Mouse (Mus musculus) erythroblast, embryonic 14.5 days (primary cell): ENCODE results near the gene Erc2. TPM values are rescaled to one million over a fixed set of nuclear protein-coding genes. Genes with fewer than 3 reads are reported as not detected.

ENCODE experiments used
- H3K27me3 ChIP-seq: 2 replicates; pipeline ENCODE4 v1.6.1; 2012; ENCODE audit warnings: inconsistent platforms; ENCODE audit not compliant: control insufficient read depth
- H3K36me3 ChIP-seq: 2 replicates; pipeline ENCODE4 v1.6.1; 2012; ENCODE audit warnings: mild to moderate bottlenecking, inconsistent platforms; ENCODE audit not compliant: control insufficient read depth
- H3K4me1 ChIP-seq: 2 replicates; pipeline ENCODE4 v1.6.1; 2012; ENCODE audit warnings: inconsistent platforms; ENCODE audit not compliant: control insufficient read depth
- H3K4me3 ChIP-seq: replicated peaks from 2 replicates; pipeline ENCODE3; 2012; ENCODE audit warnings: moderate library complexity, mild to moderate bottlenecking, inconsistent platforms
- H3K9me3 ChIP-seq: 2 replicates; pipeline ENCODE4 v1.6.1; 2012; ENCODE audit warnings: low read length, inconsistent platforms, mixed read lengths; ENCODE audit not compliant: control insufficient read depth
- GATA1 ChIP-seq: IDR thresholded peaks from 2 replicates; pipeline ENCODE4 v1.6.1; 2012; ENCODE audit warnings: low read length, inconsistent platforms, mixed read lengths
- TAL1 ChIP-seq: IDR thresholded peaks from 3 replicates; pipeline ENCODE4 v1.6.1; 2012; ENCODE audit warnings: low read length, inconsistent platforms, mixed read lengths
- polyA plus RNA-seq: library from polyadenylated mRNA; stranded (reverse); fragments of >175 nt; gene quantifications from 2 replicates; pipeline ENCODE4 v1.2.3, GENCODE M21; 2012

The Erc2 gene
- polyA plus RNA-seq, 1 experiment = not detected

DNA sequence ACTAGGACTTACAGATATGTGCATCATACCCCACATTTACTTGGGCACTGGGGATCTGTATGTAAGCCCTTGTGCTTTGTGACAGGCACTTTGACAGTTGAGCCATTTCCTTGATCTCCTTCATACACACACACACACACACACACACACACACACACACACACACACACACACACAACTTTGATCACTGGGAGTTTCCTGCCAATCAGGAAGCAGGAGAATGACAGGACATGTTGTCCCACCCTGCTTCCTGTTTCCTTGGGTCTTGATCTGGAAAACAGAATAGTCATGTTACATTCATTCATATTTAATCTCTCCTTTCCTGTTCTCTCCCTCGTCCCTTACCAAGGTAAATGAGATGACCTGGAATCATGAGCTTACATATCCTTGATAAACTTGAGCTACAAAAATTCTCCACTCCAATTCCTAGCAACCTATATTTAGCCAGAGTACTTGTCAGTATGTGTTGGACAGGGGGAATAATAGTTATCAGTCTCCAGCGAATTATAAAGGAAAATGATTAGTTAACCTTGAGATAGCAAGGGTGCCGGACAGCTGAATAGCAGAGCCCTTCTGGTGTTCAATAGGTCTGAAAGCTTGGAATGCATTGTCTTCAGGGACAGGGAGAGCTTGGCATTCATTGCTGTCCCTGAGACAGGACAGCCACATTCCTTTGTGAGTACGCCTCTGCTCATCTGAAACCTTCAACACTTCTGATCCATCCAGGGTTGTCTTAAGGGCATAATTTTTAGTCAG is 559.0 kb downstream of the Erc2 start:
- Histone ChIP-seq H3K9me3 (no peaks in the 10 kb centered on the region), H3K4me3 (no peak overlapping the region), H3K27me3 (no peaks in the 10 kb centered on the region), H3K4me1 (no peaks in the 10 kb centered on the region), H3K36me3 (no peaks in the 10 kb centered on the region)
- no peak for TF ChIP-seq TAL1
- no peak for TF ChIP-seq GATA1

DNA sequence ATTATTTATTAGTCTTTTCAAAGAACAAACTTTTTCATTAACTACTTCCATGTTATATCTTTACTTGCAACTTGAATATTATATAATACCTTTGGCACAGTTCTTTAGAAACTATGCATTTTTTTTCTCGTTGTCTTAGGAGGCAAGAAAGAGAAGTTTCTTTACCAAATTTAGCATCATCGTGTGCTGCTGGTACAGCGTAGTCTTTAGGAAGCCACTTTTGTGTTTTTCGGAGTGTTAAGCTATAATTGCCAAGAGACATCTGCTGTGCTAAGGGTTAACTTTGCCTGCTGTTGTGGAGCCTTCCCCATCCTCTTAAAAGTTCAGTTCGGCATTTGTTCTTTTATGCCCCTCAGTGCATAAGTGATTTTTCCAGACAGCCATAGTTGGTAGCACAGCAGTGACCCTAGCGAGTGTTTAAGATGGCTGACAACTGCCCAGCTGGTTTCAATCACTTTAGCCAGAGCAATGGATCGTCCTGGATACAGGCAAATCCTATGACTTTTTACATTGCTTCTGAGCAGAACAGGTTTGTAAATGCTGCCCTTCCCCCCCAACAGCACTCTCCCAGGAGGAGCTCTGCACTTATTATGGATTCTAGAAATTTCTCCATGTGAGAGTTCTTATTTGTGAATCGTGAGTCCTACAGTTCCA is 570.6 kb downstream of the Erc2 start:
- no peaks in the 10 kb centered on the region for H3K9me3 ChIP-seq
- no peaks in the 10 kb centered on the region for H3K4me1 ChIP-seq
- H3K4me3 ChIP-seq = no peak overlapping the region
- TF ChIP-seq TAL1 (no peak), GATA1 (no peak)
- no peaks in the 10 kb centered on the region for H3K27me3 ChIP-seq
- H3K36me3 ChIP-seq = no peaks in the 10 kb centered on the region

GRCm38 (mm10) chr14:28203874-28204273 is 581.6 kb downstream of the Erc2 start:
- H3K4me1 ChIP-seq = no peaks in the 10 kb centered on the region
- no peaks in the 10 kb centered on the region; the same call in 1 of the 2 replicates for H3K9me3 ChIP-seq
- no peak overlapping the region for H3K4me3 ChIP-seq
- no peaks in the 10 kb centered on the region for H3K36me3 ChIP-seq
- no peaks in the 10 kb centered on the region for H3K27me3 ChIP-seq
- TF ChIP-seq TAL1 = no peak
- TF ChIP-seq GATA1 = no peak

- TF ChIP-seq TAL1 (no peak), GATA1 (no peak)
- no peak overlapping the region for H3K4me3 ChIP-seq
- H3K9me3 ChIP-seq = no peaks in the 10 kb centered on the region; the same call in 1 of the 2 replicates
- no peaks in the 10 kb centered on the region for H3K36me3 ChIP-seq
- no peaks in the 10 kb centered on the region for H3K4me1 ChIP-seq
- H3K27me3 ChIP-seq = no peaks in the 10 kb centered on the region
Observed at GRCm38 (mm10) chr14:28206303-28206702, 584.1 kb downstream of the Erc2 start.

GRCm38 (mm10) chr14:28225550-28225949 is 603.3 kb downstream of the Erc2 start:
- no peaks in the 10 kb centered on the region for H3K36me3 ChIP-seq
- H3K4me1 ChIP-seq = no peaks in the 10 kb centered on the region
- H3K27me3 ChIP-seq = no peaks in the 10 kb centered on the region
- no peak for TF ChIP-seq TAL1
- no peak for TF ChIP-seq GATA1
- peaks cover 4% of the 10 kb centered on the region; the same call in 1 of the 2 replicates for H3K9me3 ChIP-seq
- H3K4me3 ChIP-seq = no peak overlapping the region

DNA sequence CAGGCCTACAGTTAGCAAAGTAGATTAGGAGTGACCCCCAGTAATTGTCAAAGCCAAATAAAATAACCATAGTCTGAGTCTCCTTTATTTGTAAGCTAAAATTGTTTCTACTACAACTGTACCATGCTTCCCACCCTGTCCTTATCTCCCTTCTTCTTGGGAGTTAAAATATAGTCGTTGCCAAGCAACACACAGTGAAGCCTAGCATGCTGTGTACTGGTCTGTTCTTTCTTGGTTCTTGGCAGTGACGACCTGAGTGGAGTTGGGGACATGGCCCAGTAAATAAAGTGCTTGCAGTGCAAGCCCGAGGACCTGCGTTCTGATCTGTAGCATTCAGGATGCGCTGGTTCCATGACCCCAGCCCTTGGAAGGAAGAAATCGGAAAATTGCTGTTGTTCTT is 608.3 kb downstream of the Erc2 start:
- Histone ChIP-seq H3K9me3 (peaks cover 4% of the 10 kb centered on the region; the same call in 1 of the 2 replicates), H3K36me3 (no peaks in the 10 kb centered on the region), H3K27me3 (no peaks in the 10 kb centered on the region), H3K4me3 (no peak overlapping the region), H3K4me1 (no peaks in the 10 kb centered on the region)
- TF ChIP-seq GATA1 (no peak), TAL1 (no peak)

- TF ChIP-seq GATA1 = no peak
- TF ChIP-seq TAL1 = no peak
- no peaks in the 10 kb centered on the region for H3K4me1 ChIP-seq
Observed at GRCm38 (mm10) chr14:28231241-28231640, 609.0 kb downstream of the Erc2 start.

DNA sequence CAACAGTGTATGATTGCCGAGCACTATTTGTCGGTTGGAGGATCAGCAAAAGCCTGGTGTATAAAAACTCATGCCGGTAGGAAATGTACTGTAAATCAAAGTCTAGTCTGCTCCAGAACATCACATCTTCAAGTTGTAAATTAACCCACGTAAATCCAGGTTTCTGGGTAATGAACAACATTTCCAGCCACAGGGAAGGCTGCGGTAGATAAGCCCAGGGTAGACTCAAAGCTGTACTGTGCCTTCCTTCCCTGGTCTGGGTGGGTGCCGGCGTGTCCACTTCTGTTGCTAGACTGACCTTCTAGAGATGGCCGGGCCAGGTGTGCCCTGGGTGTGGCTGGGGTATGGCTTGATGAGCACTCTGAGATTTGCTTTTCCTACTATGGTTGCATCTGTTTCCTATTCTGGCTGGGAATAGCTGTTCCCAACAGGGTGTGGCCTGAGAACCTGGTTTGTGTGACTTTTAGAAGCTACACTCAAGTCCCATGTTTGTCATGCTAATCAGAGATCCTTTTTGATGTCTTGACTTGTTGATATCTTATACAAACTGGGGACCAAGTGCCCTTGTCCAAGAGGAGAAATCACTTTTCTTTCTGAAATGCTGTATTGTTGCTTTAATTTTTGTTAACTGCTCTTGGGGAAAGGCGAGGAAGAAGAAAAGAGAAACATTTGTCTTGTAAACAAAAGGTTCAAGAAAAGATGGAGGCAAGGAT is 616.3 kb downstream of the Erc2 start:
- H3K9me3 ChIP-seq = no peaks in the 10 kb centered on the region; the same call in 1 of the 2 replicates
- H3K4me3 ChIP-seq = no peak overlapping the region
- H3K4me1 ChIP-seq = no peaks in the 10 kb centered on the region
- H3K27me3 ChIP-seq = no peaks in the 10 kb centered on the region
- no peaks in the 10 kb centered on the region for H3K36me3 ChIP-seq
- TF ChIP-seq GATA1 = no peak
- TF ChIP-seq TAL1 = no peak

More at GRCm38 (mm10) chr14:28231241-28231640, 609.0 kb downstream of the Erc2 start:
- Histone ChIP-seq H3K4me3 (no peak overlapping the region), H3K36me3 (no peaks in the 10 kb centered on the region), H3K27me3 (no peaks in the 10 kb centered on the region), H3K9me3 (0 out of 2 replicates have a peak, but pooled peaks cover 2% of the 10 kb centered on the region)

DNA sequence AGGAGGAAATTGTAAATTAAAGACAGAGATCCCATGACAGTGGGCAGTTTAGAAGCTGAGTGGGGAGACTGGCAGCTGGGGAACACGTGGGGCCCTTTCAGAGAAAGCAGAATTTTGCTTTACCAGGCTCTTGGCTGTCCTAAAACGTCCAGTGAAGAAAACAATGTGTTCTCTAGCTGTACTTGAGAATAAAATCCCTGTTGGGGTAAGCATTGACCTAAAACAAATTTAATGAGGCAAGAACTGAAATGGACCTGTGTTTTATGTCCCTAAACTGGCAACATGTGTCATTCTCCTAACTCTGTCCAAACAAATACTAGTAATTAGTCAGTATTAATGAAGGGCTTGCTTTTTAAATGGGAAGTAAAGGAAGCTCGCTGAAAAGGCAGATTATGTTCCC is 617.9 kb downstream of the Erc2 start:
- H3K9me3 ChIP-seq = no peaks in the 10 kb centered on the region; the same call in 1 of the 2 replicates
- no peaks in the 10 kb centered on the region for H3K4me1 ChIP-seq
- H3K27me3 ChIP-seq = no peaks in the 10 kb centered on the region

More for the DNA sequence above, 617.9 kb downstream of the Erc2 start:
- no peak overlapping the region for H3K4me3 ChIP-seq
- TF ChIP-seq GATA1 (no peak), TAL1 (no peak)
- no peaks in the 10 kb centered on the region for H3K36me3 ChIP-seq
